Mouse (Mus musculus): Measurements from ENCODE around the gene Kcnj8. TPM values are rescaled to one million over a fixed set of nuclear protein-coding genes. Genes with fewer than 3 reads are reported as not detected.
A peak's percentile ranks its signal among the peaks of the same experiment; 100 is the strongest.

The Kcnj8 gene
- polyA plus RNA-seq (2014; fragmentation: Nextera tagmentation; extraction: Ambion mirVana), result 14.5 and 16.5 TPM in 2 replicates

- Histone ChIP-seq H3K4me3 (ENCODE audit: control insufficient read depth in 1 of 2, insufficient read depth in 1 of 2, low read depth in 1 of 2, low read length in 2 of 2) (peak within 1 kb of the TSS; percentile 50 to 51), H3K36me3 (ENCODE audit: control insufficient read depth, insufficient read depth, low read length) (no peaks in the 10 kb centered on the region), H3K4me2 (ENCODE audit: low read length) (peak within 1 kb of the TSS; percentile 91), H3K27ac (replicated peaks in 1 of 2; ENCODE audit: control insufficient read depth in 1 of 2, insufficient read depth in 1 of 2, low read depth in 2 of 2, low read length in 2 of 2) (0 out of 4 replicates have a peak within 1 kb of the TSS, but pooled peaks of 1 of the 2 experiments have one; percentile 19), H3K27me3 (ENCODE audit: control insufficient read depth, insufficient read depth, low read length) (peaks cover 35% of the 10 kb centered on the region), H3K9me3 (ENCODE audit: control insufficient read depth, low read length) (no peaks in the 10 kb centered on the region), H3K9ac (ENCODE audit: low read length) (peak within 1 kb of the TSS; percentile 67), H3K4me1 (ENCODE audit: control insufficient read depth in 2 of 2, insufficient read depth in 2 of 2, low read length in 2 of 2) (peaks cover 8 to 37% of the 10 kb centered on the region in 2 experiments)
- ATAC-seq (ENCODE audit: insufficient number of reproducible peaks, insufficient read depth, low FRiP score, low read depth), result peak; percentile 87
- under 1% methylated on average over 33 of the region's 34 CpGs for WGBS
These were observed at the start of gene Kcnj8 for GRCm38 (mm10) chr6:142571055-142571618. Gene Kcnj8, minus strand, starts transcription at chr6:142571614.

- H3K4me3 ChIP-seq (ENCODE audit: control insufficient read depth in 1 of 2, insufficient read depth in 1 of 2, low read depth in 1 of 2, low read length in 2 of 2), result no peak overlapping the region
- peaks cover 53% of the 10 kb centered on the region for H3K36me3 ChIP-seq (ENCODE audit: control insufficient read depth, insufficient read depth, low read length)
- no peak overlapping the region for H3K9ac ChIP-seq (ENCODE audit: low read length)
- H3K27me3 ChIP-seq (ENCODE audit: control insufficient read depth, insufficient read depth, low read length), result no peaks in the 10 kb centered on the region
- ATAC-seq (ENCODE audit: insufficient number of reproducible peaks, insufficient read depth, low FRiP score, low read depth), result no peak; the same call in 1 of the 2 replicates
- H3K9me3 ChIP-seq (ENCODE audit: control insufficient read depth, low read length), result no peaks in the 10 kb centered on the region
- no peak overlapping the region for H3K4me2 ChIP-seq (ENCODE audit: low read length)
- 14% methylated on average over 3 of the region's 3 CpGs for WGBS
- H3K4me1 ChIP-seq (ENCODE audit: control insufficient read depth in 2 of 2, insufficient read depth in 2 of 2, low read length in 2 of 2), result no peaks in the 10 kb centered on the region
- no peak overlapping the region for H3K27ac ChIP-seq (replicated peaks in 1 of 2; ENCODE audit: control insufficient read depth in 1 of 2, insufficient read depth in 1 of 2, low read depth in 2 of 2, low read length in 2 of 2)
These were observed 45.2 kb upstream of the Kcnj8 start for GRCm38 (mm10) chr6:142616659-142617058.

- Histone ChIP-seq H3K9me3 (ENCODE audit: control insufficient read depth, low read length) (no peaks in the 10 kb centered on the region), H3K9ac (ENCODE audit: low read length) (no peak overlapping the region), H3K27ac (replicated peaks in 1 of 2; ENCODE audit: control insufficient read depth in 1 of 2, insufficient read depth in 1 of 2, low read depth in 2 of 2, low read length in 2 of 2) (no peak overlapping the region), H3K27me3 (ENCODE audit: control insufficient read depth, insufficient read depth, low read length) (no peaks in the 10 kb centered on the region), H3K4me2 (ENCODE audit: low read length) (no peak overlapping the region), H3K4me1 (ENCODE audit: control insufficient read depth in 2 of 2, insufficient read depth in 2 of 2, low read length in 2 of 2) (peaks cover 4 to 9% of the 10 kb centered on the region in 2 experiments; a peak in 2 of 4 replicates), H3K36me3 (ENCODE audit: control insufficient read depth, insufficient read depth, low read length) (peaks cover 45% of the 10 kb centered on the region), H3K4me3 (ENCODE audit: control insufficient read depth in 1 of 2, insufficient read depth in 1 of 2, low read depth in 1 of 2, low read length in 2 of 2) (no peak overlapping the region)
- 77% methylated on average over 10 of the region's 10 CpGs for WGBS
- no peak for ATAC-seq (ENCODE audit: insufficient number of reproducible peaks, insufficient read depth, low FRiP score, low read depth)
These were observed 42.9 kb upstream of the Kcnj8 start for GRCm38 (mm10) chr6:142614324-142614723.

GRCm38 (mm10) chr6:142612366-142612765 lies 41.0 kb upstream of the Kcnj8 start:
- H3K27ac ChIP-seq (replicated peaks in 1 of 2; ENCODE audit: control insufficient read depth in 1 of 2, insufficient read depth in 1 of 2, low read depth in 2 of 2, low read length in 2 of 2), result no peak overlapping the region

GRCm38 (mm10) chr6:142609401-142610373 lies 38.3 kb upstream of the Kcnj8 start:
- Histone ChIP-seq H3K9me3 (ENCODE audit: control insufficient read depth, low read length) (no peaks in the 10 kb centered on the region), H3K4me2 (ENCODE audit: low read length) (no peak overlapping the region), H3K27me3 (ENCODE audit: control insufficient read depth, insufficient read depth, low read length) (no peaks in the 10 kb centered on the region), H3K4me1 (ENCODE audit: control insufficient read depth in 2 of 2, insufficient read depth in 2 of 2, low read length in 2 of 2) (peaks cover 6 to 27% of the 10 kb centered on the region in 2 experiments; a peak in 3 of 4 replicates), H3K36me3 (ENCODE audit: control insufficient read depth, insufficient read depth, low read length) (peaks cover 39% of the 10 kb centered on the region), H3K27ac (replicated peaks in 1 of 2; ENCODE audit: control insufficient read depth in 1 of 2, insufficient read depth in 1 of 2, low read depth in 2 of 2, low read length in 2 of 2) (no peak overlapping the region), H3K9ac (ENCODE audit: low read length) (no peak overlapping the region), H3K4me3 (ENCODE audit: control insufficient read depth in 1 of 2, insufficient read depth in 1 of 2, low read depth in 1 of 2, low read length in 2 of 2) (no peak overlapping the region)
- no peak for ATAC-seq (ENCODE audit: insufficient number of reproducible peaks, insufficient read depth, low FRiP score, low read depth)
- WGBS, result 63% methylated on average over 9 of the region's 9 CpGs

More at GRCm38 (mm10) chr6:142612366-142612765, 41.0 kb upstream of the Kcnj8 start:
- H3K4me2 ChIP-seq (ENCODE audit: low read length), result no peak overlapping the region
- ATAC-seq (ENCODE audit: insufficient number of reproducible peaks, insufficient read depth, low FRiP score, low read depth), result no peak
- H3K4me3 ChIP-seq (ENCODE audit: control insufficient read depth in 1 of 2, insufficient read depth in 1 of 2, low read depth in 1 of 2, low read length in 2 of 2), result no peak overlapping the region
- no peak overlapping the region for H3K9ac ChIP-seq (ENCODE audit: low read length)
- no peaks in the 10 kb centered on the region for H3K27me3 ChIP-seq (ENCODE audit: control insufficient read depth, insufficient read depth, low read length)
- H3K36me3 ChIP-seq (ENCODE audit: control insufficient read depth, insufficient read depth, low read length), result peaks cover 33% of the 10 kb centered on the region
- peaks cover 6 to 15% of the 10 kb centered on the region in 2 experiments; a peak in 3 of 4 replicates for H3K4me1 ChIP-seq (ENCODE audit: control insufficient read depth in 2 of 2, insufficient read depth in 2 of 2, low read length in 2 of 2)
- no peaks in the 10 kb centered on the region for H3K9me3 ChIP-seq (ENCODE audit: control insufficient read depth, low read length)
- WGBS, result 74% methylated on average over 8 of the region's 8 CpGs

GRCm38 (mm10) chr6:142607080-142607479 lies 35.7 kb upstream of the Kcnj8 start:
- H3K27ac ChIP-seq (replicated peaks in 1 of 2; ENCODE audit: control insufficient read depth in 1 of 2, insufficient read depth in 1 of 2, low read depth in 2 of 2, low read length in 2 of 2), result peak overlapping the region; percentile 39 to 64; a peak in 3 of 4 replicates
- no peaks in the 10 kb centered on the region for H3K9me3 ChIP-seq (ENCODE audit: control insufficient read depth, low read length)
- no peak overlapping the region for H3K9ac ChIP-seq (ENCODE audit: low read length)
- no peak overlapping the region for H3K4me3 ChIP-seq (ENCODE audit: control insufficient read depth in 1 of 2, insufficient read depth in 1 of 2, low read depth in 1 of 2, low read length in 2 of 2)
- peaks cover 6 to 27% of the 10 kb centered on the region in 2 experiments; a peak in 3 of 4 replicates for H3K4me1 ChIP-seq (ENCODE audit: control insufficient read depth in 2 of 2, insufficient read depth in 2 of 2, low read length in 2 of 2)
- no peaks in the 10 kb centered on the region for H3K27me3 ChIP-seq (ENCODE audit: control insufficient read depth, insufficient read depth, low read length)
- WGBS, result 21% methylated on average over 7 of the region's 7 CpGs
- ATAC-seq (ENCODE audit: insufficient number of reproducible peaks, insufficient read depth, low FRiP score, low read depth), result no peak
- peak overlapping the region; percentile 0; the same call in 1 of the 2 replicates for H3K4me2 ChIP-seq (ENCODE audit: low read length)
- peaks cover 25% of the 10 kb centered on the region for H3K36me3 ChIP-seq (ENCODE audit: control insufficient read depth, insufficient read depth, low read length)

GRCm38 (mm10) chr6:142602772-142603171 lies 31.4 kb upstream of the Kcnj8 start:
- H3K36me3 ChIP-seq (ENCODE audit: control insufficient read depth, insufficient read depth, low read length), result peaks cover 60% of the 10 kb centered on the region
- 70% methylated on average over 6 of the region's 6 CpGs for WGBS
- no peak overlapping the region for H3K4me3 ChIP-seq (ENCODE audit: control insufficient read depth in 1 of 2, insufficient read depth in 1 of 2, low read depth in 1 of 2, low read length in 2 of 2)
- H3K4me1 ChIP-seq (ENCODE audit: control insufficient read depth in 2 of 2, insufficient read depth in 2 of 2, low read length in 2 of 2), result peaks cover 0 to 15% of the 10 kb centered on the region in 2 experiments; a peak in 2 of 4 replicates
- no peak for ATAC-seq (ENCODE audit: insufficient number of reproducible peaks, insufficient read depth, low FRiP score, low read depth)
- no peak overlapping the region for H3K27ac ChIP-seq (replicated peaks in 1 of 2; ENCODE audit: control insufficient read depth in 1 of 2, insufficient read depth in 1 of 2, low read depth in 2 of 2, low read length in 2 of 2)
- no peak overlapping the region for H3K4me2 ChIP-seq (ENCODE audit: low read length)
- H3K9ac ChIP-seq (ENCODE audit: low read length), result no peak overlapping the region
- no peaks in the 10 kb centered on the region for H3K27me3 ChIP-seq (ENCODE audit: control insufficient read depth, insufficient read depth, low read length)
- no peaks in the 10 kb centered on the region for H3K9me3 ChIP-seq (ENCODE audit: control insufficient read depth, low read length)
